Mouse (Mus musculus): Measurements from ENCODE around the gene Bcl7a.

- no peak for TF ChIP-seq CTCF (IDR thresholded peaks at IDR 0.05; ENCODE audit: borderline replicate concordance, extremely low read depth, insufficient read depth, insufficient read length)
- TF ChIP-seq POLR2A (IDR thresholded peaks at IDR 0.05; ENCODE audit: borderline replicate concordance, extremely low read depth, insufficient read depth, insufficient read length, poor library complexity, severe bottlenecking), result no peak
Measured at GRCm38 (mm10) chr5:123297830-123298229, 45.8 kb upstream of the Bcl7a start.

Measured in brain, embryonic 14.5 days (tissue).